Mouse (Mus musculus): Measurements from ENCODE around the gene Serpina10.
"Not testable (repeated sequence)": the region's sequence is repeated elsewhere in the genome, so short reads cannot be mapped to it uniquely, and the experiment has no call there.

DNA sequence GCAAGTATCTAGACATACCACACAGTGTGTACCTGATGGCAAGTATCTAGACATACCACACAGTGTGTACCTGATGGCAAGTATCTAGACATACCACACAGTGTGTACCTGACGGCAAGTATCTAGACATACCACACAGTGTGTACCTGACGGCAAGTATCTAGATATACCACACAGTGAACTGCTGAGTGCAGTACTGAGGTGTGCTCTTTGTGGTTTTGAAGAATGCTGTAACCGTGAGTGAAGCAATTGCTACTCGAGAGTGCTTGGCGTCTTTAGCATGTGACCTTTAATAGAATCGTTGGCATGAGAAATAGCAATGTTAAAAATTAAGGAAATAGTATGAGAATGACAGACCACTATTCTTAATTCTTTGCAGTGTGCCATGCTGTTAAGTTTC is 53.1 kb downstream of the Serpina10 start:
- TF ChIP-seq CTCF, POLR2A (IDR thresholded peaks at IDR 0.05; ENCODE audit: insufficient read depth, low read depth, low read length): not testable (repeated sequence)

Data from olfactory bulb, adult 2 months (tissue).